Mouse (Mus musculus): ENCODE measurements at regions not wholly inside any gene's neighbourhood (a gene's known extent, or its start where the extent isn't known, plus 50 kb on each side); places are given as distances from the start of the nearest gene placed in this dataset.

DNA sequence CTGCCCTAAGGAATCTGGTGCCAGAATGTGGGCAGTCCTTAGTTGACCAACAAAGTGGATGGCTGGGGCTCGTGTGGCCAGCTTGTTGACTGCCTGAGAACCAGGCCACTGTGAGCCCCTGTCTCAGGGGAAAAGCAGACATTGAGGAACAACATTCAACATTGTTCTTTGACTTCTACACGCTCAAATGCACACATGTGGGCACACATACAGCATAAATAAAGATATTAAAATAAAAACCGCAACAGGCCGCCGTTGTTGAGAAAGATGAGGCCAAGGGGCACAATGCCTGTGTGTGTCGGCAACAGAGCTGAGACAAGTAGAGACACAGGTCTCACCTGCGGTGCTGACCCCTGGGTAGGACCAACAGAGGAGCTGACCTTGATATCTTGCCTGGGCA, 105.8 kb downstream of the Nxnl2 start:
- no peaks in the 10 kb centered on the region for H3K27me3 ChIP-seq
- no peak for DNase-seq (ENCODE audit: low read depth, low spot score)
- TF ChIP-seq CTCF (IDR thresholded peaks at IDR 0.05), result no peak
- in situ Hi-C loops (cut with MboI; ENCODE audit: low pct_unique_long_range_greater_than_20kb), result no loop called here
- POLR2A ChIA-PET, result no interaction called here
- no peak for ATAC-seq
- CTCF ChIA-PET, result no interaction called here

DNA sequence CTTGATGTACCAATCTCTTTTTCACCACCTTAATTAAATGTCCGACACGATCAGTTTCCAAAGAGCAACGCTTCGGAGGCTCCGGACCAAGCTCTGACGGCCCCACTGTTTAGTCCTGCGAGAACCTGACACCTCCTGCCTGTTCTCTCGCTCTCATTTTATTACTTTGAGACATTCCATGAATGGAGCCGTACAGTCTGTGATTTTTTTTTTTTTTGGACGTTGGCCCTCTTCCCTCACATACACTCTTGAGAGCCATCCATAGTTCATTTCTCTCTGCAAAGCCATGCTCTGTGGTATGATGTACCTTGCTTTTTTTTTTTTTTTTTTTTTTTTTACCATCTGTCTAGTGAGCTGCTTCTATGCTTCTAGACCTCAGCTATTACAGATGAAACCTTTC, 106.7 kb downstream of the Nxnl2 start:
- no peaks in the 10 kb centered on the region for H3K27me3 ChIP-seq
- ChIA-PET POLR2A (no interaction called here), CTCF (no interaction called here)
- no peak for TF ChIP-seq CTCF (IDR thresholded peaks at IDR 0.05)
- ATAC-seq (no peak), DNase-seq (ENCODE audit: low read depth, low spot score) (no peak)
- in situ Hi-C loops (cut with MboI; ENCODE audit: low pct_unique_long_range_greater_than_20kb), result no loop called here

DNA sequence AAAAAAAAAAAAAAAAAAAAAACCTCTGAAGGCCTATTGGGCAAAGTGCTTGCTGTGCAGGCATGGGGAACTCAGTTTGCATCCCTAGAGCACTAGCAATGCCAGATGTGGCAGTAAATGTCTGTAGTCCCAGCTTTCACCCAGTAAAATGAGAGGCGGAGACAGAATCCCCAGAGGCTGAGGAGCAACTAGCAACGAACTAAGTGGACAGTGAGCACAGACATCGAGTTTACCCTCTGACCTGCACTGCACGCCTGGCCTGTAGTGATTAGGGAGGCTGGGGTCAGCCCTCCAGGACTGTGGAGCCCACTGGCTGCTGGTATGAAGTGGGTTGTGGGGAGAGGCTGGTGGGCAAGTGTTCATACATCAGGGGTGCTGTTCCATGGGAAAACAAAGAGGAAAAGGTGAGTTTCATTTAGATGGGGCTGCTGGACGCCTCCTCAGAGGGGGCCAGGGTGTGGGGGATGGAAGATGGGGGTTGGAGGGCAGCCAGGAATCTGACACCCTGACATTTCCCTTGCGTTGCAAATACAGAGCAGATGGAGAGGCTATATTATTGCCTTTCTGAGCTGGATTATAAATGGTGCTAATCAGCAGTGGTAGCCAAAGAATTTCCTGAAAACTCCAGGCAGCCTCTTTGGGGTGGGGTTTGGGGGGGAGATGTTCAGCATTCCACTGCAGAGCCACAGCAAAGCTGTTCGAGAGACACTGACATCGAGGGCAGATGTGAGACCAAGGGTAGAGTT, 109.0 kb downstream of the Nxnl2 start:
- TF ChIP-seq CTCF (IDR thresholded peaks at IDR 0.05), result no peak
- no peaks in the 10 kb centered on the region for H3K27me3 ChIP-seq
- no peak for DNase-seq (ENCODE audit: low read depth, low spot score)
- no peak for ATAC-seq
- in situ Hi-C loops (cut with MboI; ENCODE audit: low pct_unique_long_range_greater_than_20kb), result no loop called here
- CTCF ChIA-PET, result no interaction called here
- POLR2A ChIA-PET, result no interaction called here

DNA sequence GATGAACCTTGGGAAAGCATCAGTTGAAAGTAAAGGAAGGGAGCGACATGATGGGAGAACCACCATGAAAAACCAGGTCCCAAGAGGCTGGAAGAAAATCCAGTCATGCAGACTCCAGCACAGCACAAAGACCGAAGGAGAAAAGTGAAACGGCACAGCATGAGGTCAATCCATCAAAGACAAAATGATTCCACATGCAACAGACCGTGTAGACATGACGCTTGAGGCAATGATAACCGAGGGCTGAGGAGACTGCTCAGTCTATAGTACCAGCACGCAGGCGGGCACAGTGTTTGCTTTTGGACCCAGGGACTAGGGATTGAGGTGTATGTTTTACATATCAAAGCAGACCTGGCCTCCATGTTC, 109.5 kb downstream of the Nxnl2 start:
- POLR2A ChIA-PET, result no interaction called here
- no peak for TF ChIP-seq CTCF (IDR thresholded peaks at IDR 0.05)
- no peaks in the 10 kb centered on the region for H3K27me3 ChIP-seq
- CTCF ChIA-PET, result no interaction called here
- DNase-seq (ENCODE audit: low read depth, low spot score) (no peak), ATAC-seq (no peak)
- in situ Hi-C loops (cut with MboI; ENCODE audit: low pct_unique_long_range_greater_than_20kb), result no loop called here

DNA sequence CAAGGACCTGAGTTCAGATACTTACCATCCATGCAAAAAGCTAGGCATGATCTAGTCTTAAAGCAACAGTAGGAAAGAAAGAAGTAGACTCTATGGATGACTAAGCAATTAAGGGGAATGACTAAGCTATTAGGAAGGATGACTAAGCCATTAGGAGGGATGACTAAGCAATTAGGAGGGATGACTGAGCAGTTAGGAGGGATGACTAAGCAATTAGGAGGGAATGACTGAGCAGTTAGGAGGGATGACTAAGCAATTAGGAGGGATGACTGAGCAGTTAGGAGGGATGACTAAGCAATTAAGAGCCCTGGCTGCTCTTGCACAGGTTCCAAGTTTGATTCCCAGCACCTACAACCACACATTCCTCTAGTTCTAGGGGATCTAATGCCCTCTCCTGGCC, 113.9 kb downstream of the Nxnl2 start:
- in situ Hi-C loops (cut with MboI; ENCODE audit: low pct_unique_long_range_greater_than_20kb), result no loop called here
- POLR2A ChIA-PET, result no interaction called here
- no peak for TF ChIP-seq CTCF (IDR thresholded peaks at IDR 0.05)
- H3K27me3 ChIP-seq, result no peaks in the 10 kb centered on the region
- ATAC-seq, result no peak
- DNase-seq (ENCODE audit: low read depth, low spot score), result peak; percentile 10
- CTCF ChIA-PET, result no interaction called here

DNA sequence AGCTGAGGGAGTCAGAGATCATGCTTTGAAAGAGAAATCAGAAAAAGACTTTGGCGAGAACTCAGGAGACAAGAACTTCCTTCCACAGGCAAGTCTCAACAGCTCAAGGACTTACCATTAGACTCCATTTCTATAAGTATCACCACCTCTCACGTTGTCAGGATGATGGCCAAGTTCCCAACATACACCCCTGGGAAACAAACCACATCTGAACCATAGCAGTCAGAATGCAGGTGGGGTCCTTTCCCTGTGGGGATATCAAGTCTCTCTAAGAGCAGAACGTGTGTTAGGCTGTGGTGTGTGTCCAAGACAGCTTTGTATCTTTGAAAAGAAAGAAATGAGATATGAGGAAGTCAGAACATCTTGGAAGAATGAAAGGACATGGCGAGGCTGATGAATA, 118.6 kb downstream of the Nxnl2 start:
- ATAC-seq (no peak), DNase-seq (ENCODE audit: low read depth, low spot score) (no peak)
- in situ Hi-C loops (cut with MboI; ENCODE audit: low pct_unique_long_range_greater_than_20kb), result no loop called here
- no peak for TF ChIP-seq CTCF (IDR thresholded peaks at IDR 0.05)
- POLR2A ChIA-PET, result no interaction called here
- CTCF ChIA-PET, result interaction anchor here (0.9 kb wide), 1 partner anchor 12 kb away, joined by 4 read pairs; no protein-coding TSS in a partner anchor
- H3K27me3 ChIP-seq, result no peaks in the 10 kb centered on the region

DNA sequence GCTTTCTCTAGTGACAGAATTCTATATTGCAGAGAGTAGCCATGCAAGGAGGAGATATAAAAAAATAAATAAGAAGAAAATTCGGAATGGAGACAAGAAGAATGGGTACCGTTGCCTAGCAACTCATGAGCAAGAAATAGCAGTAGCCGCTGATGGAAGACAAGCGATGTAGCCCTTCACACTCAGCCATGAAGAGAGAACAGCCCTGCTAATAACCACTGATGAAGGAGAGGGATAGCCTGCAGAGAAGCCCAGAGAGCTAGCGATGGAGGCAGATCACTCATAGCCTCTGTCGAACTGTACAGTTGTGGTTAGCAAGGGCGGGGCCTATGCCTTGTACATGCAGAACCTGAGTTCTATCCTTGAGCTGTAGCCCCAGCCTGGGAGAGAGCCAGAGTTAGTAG, 118.4 kb upstream of the S1pr3 start:
- ChIA-PET POLR2A (no interaction called here), CTCF (no interaction called here)
- TF ChIP-seq CTCF (IDR thresholded peaks at IDR 0.05), result no peak
- DNase-seq (ENCODE audit: low read depth, low spot score) (no peak), ATAC-seq (no peak)
- in situ Hi-C loops (cut with MboI; ENCODE audit: low pct_unique_long_range_greater_than_20kb), result no loop called here
- H3K27me3 ChIP-seq, result no peaks in the 10 kb centered on the region

DNA sequence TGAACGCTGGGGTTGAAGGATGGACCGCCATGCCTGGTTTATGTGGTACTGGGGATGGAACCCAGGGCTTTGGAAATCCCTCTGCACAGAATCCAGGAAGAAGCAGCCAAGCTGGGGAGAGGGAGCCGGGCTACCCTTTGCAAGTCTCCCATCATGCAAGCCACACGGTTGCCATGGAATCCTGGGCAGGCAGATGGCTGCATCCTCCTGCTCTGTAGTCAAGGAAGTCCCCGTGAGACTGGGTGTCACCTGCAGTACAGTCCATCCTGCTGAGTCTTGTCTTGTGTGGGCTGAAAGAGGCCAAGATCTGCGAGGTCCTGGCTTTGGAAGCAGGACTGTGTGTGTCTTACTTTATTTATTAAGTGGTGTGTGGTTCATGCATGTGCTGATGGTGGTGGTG, 117.5 kb upstream of the S1pr3 start:
- ChIA-PET CTCF (no interaction called here), POLR2A (no interaction called here)
- no peak for DNase-seq (ENCODE audit: low read depth, low spot score)
- H3K27me3 ChIP-seq, result no peaks in the 10 kb centered on the region
- TF ChIP-seq CTCF (IDR thresholded peaks at IDR 0.05), result no peak
- ATAC-seq, result no peak
- in situ Hi-C loops (cut with MboI; ENCODE audit: low pct_unique_long_range_greater_than_20kb), result no loop called here

DNA sequence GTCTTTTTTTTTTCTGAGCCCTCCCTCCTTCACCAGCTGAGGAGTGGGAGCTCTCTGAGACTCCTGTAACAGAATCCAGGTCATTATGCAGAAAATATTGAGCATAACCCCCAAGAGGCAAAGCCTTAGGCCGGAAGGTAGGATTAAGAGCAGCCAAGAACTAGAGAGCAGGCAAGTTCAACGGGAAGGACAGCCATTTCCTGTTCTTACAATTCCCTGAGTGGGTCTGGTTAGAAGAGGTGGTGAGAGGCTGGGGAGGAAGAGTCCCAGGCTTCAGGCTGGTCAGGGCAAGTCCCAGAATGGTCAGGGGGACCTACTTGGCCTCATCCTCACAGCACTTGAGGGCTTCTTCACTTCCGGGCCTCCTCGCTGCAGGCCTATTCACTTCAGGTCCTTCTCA, 115.4 kb upstream of the S1pr3 start:
- DNase-seq (ENCODE audit: low read depth, low spot score) (no peak), ATAC-seq (no peak)
- no peak for TF ChIP-seq CTCF (IDR thresholded peaks at IDR 0.05)
- ChIA-PET CTCF (no interaction called here), POLR2A (interaction anchor here (0.9 kb wide), 1 partner anchor 18 kb away, joined by 3 read pairs; no protein-coding TSS in a partner anchor)
- H3K27me3 ChIP-seq, result no peaks in the 10 kb centered on the region
- in situ Hi-C loops (cut with MboI; ENCODE audit: low pct_unique_long_range_greater_than_20kb), result no loop called here

DNA sequence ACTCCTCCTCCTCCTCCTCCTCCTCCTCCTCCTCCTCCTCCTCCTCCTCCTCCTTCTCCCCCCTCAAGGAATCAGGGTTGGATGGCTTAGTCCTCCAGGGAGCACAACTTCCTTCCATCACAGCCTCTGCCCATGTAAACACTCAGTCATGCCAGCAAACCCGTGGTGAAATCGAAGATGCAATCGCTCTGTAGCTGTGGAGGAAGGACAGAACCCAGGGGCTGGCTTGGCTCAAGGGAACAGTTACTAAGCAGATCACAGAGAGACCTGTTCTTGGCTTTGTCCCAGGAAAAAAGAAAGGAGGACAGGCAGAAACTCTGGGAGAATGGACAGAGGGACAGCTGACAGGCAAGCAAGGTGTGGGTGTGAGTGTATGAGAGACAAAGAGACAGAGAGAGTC, 112.6 kb upstream of the S1pr3 start:
- ATAC-seq, result no peak
- no peaks in the 10 kb centered on the region for H3K27me3 ChIP-seq
- TF ChIP-seq CTCF (IDR thresholded peaks at IDR 0.05), result no peak
- POLR2A ChIA-PET, result no interaction called here
- no peak for DNase-seq (ENCODE audit: low read depth, low spot score)
- in situ Hi-C loops (cut with MboI; ENCODE audit: low pct_unique_long_range_greater_than_20kb), result no loop called here
- CTCF ChIA-PET, result no interaction called here

DNA sequence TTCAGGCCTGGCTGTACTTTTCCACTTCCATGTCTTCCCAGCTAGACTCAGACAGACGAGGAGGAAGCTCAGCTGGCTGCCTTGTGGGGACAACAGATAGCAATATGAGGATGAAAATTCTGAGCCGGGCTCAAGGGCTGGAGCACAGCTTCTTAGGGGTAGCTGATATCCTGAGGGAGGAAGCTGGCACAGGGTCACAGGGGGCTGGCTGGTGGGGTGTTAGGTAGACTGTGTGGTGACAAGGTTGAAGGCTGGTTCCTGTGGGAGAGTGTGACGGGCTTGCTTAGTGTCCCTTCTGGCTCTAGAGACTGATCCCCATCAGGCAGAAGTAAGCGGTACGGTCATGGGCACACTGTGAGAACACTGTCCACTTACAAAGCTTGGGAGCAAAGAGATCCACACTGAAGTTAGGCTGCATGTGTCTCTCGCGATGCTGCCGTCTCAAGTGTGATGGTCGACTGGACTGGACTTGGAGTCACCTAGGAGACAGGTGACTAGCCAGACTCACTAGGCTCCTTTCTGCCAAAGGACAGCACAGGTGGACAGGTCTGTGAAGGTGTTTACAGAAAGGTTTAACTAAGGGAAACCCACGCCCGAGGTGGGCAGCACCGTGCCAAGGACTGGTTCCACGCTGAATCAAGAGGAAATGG, 111.1 kb upstream of the S1pr3 start:
- H3K27me3 ChIP-seq, result no peaks in the 10 kb centered on the region
- ATAC-seq, result no peak
- CTCF ChIA-PET, result no interaction called here
- no peak for TF ChIP-seq CTCF (IDR thresholded peaks at IDR 0.05)
- in situ Hi-C loops (cut with MboI; ENCODE audit: low pct_unique_long_range_greater_than_20kb), result no loop called here
- DNase-seq (ENCODE audit: low read depth, low spot score), result no peak
- POLR2A ChIA-PET, result no interaction called here

All from Patski (cell line).